Mouse (Mus musculus) lung, postnatal 0 days (tissue): ENCODE results near the gene Tfg.

ENCODE experiments used
- CTCF ChIP-seq: IDR thresholded peaks from 2 replicates; pipeline ENCODE4 v1.5.1; 2016; ENCODE audit warnings: antibody characterized with exemption, mild to moderate bottlenecking
- EP300 ChIP-seq: IDR thresholded peaks from 2 replicates; pipeline ENCODE4 v1.6.1; 2016; ENCODE audit warnings: antibody characterized with exemption, mild to moderate bottlenecking, control low read depth

GRCm38 (mm10) chr16:56716557-56717179, 582 bp downstream of the Tfg start:
- no peak for TF ChIP-seq CTCF
- no peak for TF ChIP-seq EP300
